Mouse (Mus musculus): ENCODE data around the gene Knstrn. TPM values are rescaled to one million over a fixed set of nuclear protein-coding genes. Genes with fewer than 3 reads are reported as not detected.

The Knstrn gene
- total and polyA plus RNA-seq, 3 experiments = 80.6 to 138 (median 132) TPM

GRCm38 (mm10) chr2:118898771-118899170, 85.0 kb downstream of the Knstrn start:
- H3K27me3 ChIP-seq (ENCODE audit: control insufficient read depth in 1 of 2, insufficient read depth in 2 of 2, low read length in 2 of 2) = no peaks in the 10 kb centered on the region; a peak in 1 of 4 replicates
- no peak overlapping the region for H3K27ac ChIP-seq (ENCODE audit: control insufficient read depth, low read depth, low read length)
- H3K4me3 ChIP-seq (ENCODE audit: control insufficient read depth in 1 of 2, insufficient read depth in 1 of 2, low read depth in 2 of 2, low read length in 2 of 2) = no peak overlapping the region
- no peaks in the 10 kb centered on the region for H3K9me3 ChIP-seq (replicated peaks; ENCODE audit: insufficient read depth, low read length)
- H3K79me2 ChIP-seq (ENCODE audit: control insufficient read depth, insufficient read depth, low read length, poor library complexity) = peaks cover 20% of the 10 kb centered on the region
- no peak for DNase-seq (ENCODE audit: low read depth, low spot score)
- peaks cover 0 to 9% of the 10 kb centered on the region in 2 experiments; a peak in 2 of 4 replicates for H3K36me3 ChIP-seq (ENCODE audit: control insufficient read depth in 1 of 2, insufficient read depth in 2 of 2, low read length in 2 of 2)
- no peak overlapping the region for H3K9ac ChIP-seq (ENCODE audit: control insufficient read depth, low read depth, low read length, poor library complexity, severe bottlenecking)
- TF ChIP-seq NELFE (IDR thresholded peaks at IDR 0.05; ENCODE audit: low read depth, low read length) (no peak), ETS1 (IDR thresholded peaks at IDR 0.05; ENCODE audit: low read depth, low read length) (no peak), JUND (IDR thresholded peaks at IDR 0.05; ENCODE audit: low read depth, low read length) (no peak), GATA1 (IDR thresholded peaks at IDR 0.05; ENCODE audit: low read depth, low read length) (no peak), POLR2A (IDR thresholded peaks at IDR 0.05; ENCODE audit: control insufficient read depth in 1 of 2, insufficient read depth in 1 of 2, low read depth in 1 of 2, low read length in 2 of 2, poor library complexity in 1 of 2) (no peak), POLR2AphosphoS5 (IDR thresholded peaks at IDR 0.05; ENCODE audit: borderline replicate concordance, low read depth, low read length) (no peak), MYC (IDR thresholded peaks at IDR 0.05; ENCODE audit: low read depth, low read length) (no peak), GABPA (IDR thresholded peaks at IDR 0.05; ENCODE audit: low read depth, low read length) (no peak), USF2 (IDR thresholded peaks at IDR 0.05; ENCODE audit: borderline replicate concordance in 1 of 2, insufficient read depth in 1 of 2, low read depth in 1 of 2, low read length in 2 of 2) (no peak), CTCF (IDR thresholded peaks at IDR 0.05 in 2 of 3, conservative IDR thresholded peaks at IDR 0.05 in 1 of 3; ENCODE audit: control insufficient read depth in 1 of 3, insufficient read depth in 1 of 3, low read depth in 2 of 3, low read length in 3 of 3, poor library complexity in 1 of 3, severe bottlenecking in 1 of 3) (no peak), RCOR1 (IDR thresholded peaks at IDR 0.05; ENCODE audit: low read depth, low read length) (no peak), HCFC1 (IDR thresholded peaks at IDR 0.05; ENCODE audit: low read depth, low read length) (no peak), TCF12 (IDR thresholded peaks at IDR 0.05; ENCODE audit: low read depth, low read length) (no peak), UBTF (IDR thresholded peaks at IDR 0.05; ENCODE audit: borderline replicate concordance, insufficient read depth, low read depth, low read length) (no peak), USF1 (IDR thresholded peaks at IDR 0.05; ENCODE audit: low read depth, low read length) (no peak)
- peaks cover 3 to 16% of the 10 kb centered on the region in 2 experiments; a peak in 3 of 4 replicates for H3K4me1 ChIP-seq (ENCODE audit: control insufficient read depth in 1 of 2, insufficient read depth in 2 of 2, low read length in 2 of 2)

GRCm38 (mm10) chr2:118899306-118899705, 85.5 kb downstream of the Knstrn start:
- H3K79me2 ChIP-seq (ENCODE audit: control insufficient read depth, insufficient read depth, low read length, poor library complexity) = peaks cover 24% of the 10 kb centered on the region
- H3K27ac ChIP-seq (ENCODE audit: control insufficient read depth, low read depth, low read length) = no peak overlapping the region
- peaks cover 3 to 19% of the 10 kb centered on the region in 2 experiments for H3K4me1 ChIP-seq (ENCODE audit: control insufficient read depth in 1 of 2, insufficient read depth in 2 of 2, low read length in 2 of 2)
- H3K4me3 ChIP-seq (ENCODE audit: control insufficient read depth in 1 of 2, insufficient read depth in 1 of 2, low read depth in 2 of 2, low read length in 2 of 2) = no peak overlapping the region
- no peaks in the 10 kb centered on the region; a peak in 1 of 4 replicates for H3K27me3 ChIP-seq (ENCODE audit: control insufficient read depth in 1 of 2, insufficient read depth in 2 of 2, low read length in 2 of 2)
- no peak for DNase-seq (ENCODE audit: low read depth, low spot score)
- peaks cover 0 to 12% of the 10 kb centered on the region in 2 experiments; a peak in 2 of 4 replicates for H3K36me3 ChIP-seq (ENCODE audit: control insufficient read depth in 1 of 2, insufficient read depth in 2 of 2, low read length in 2 of 2)
- H3K9ac ChIP-seq (ENCODE audit: control insufficient read depth, low read depth, low read length, poor library complexity, severe bottlenecking) = no peak overlapping the region
- no peaks in the 10 kb centered on the region for H3K9me3 ChIP-seq (replicated peaks; ENCODE audit: insufficient read depth, low read length)
- no peak for TF ChIP-seq MYB (IDR thresholded peaks at IDR 0.05; ENCODE audit: low read depth, low read length)

All from MEL (cell line).